Mouse (Mus musculus) adrenal gland, adult 18-20 months (tissue): ENCODE data around the gene Fbxl17. TPM values are rescaled to one million over a fixed set of nuclear protein-coding genes. Genes with fewer than 3 reads are reported as not detected.

Experiments
- DNase-seq, 2 experiments: peaks; one replicate each; pipeline ENCODE4 v3.0.0; 2021 to 2022; ENCODE audit warnings: low spot score in 2 of 2
- total RNA-seq, 2 experiments: library from RNA; stranded (reverse); gene quantifications; 1 replicate in 1 of 2; 2 replicates in 1 of 2; pipeline ENCODE4 v1.2.3; 2021

The Fbxl17 gene
- total RNA-seq, 2 experiments from 2014 or later = 30.0 to 31.2 TPM

- DNase-seq = no peak
These were observed 327.1 kb downstream of the Fbxl17 start for GRCm38 (mm10) chr17:63172697-63173096.

GRCm38 (mm10) chr17:63171890-63172491 lies 327.8 kb downstream of the Fbxl17 start:
- no peak for DNase-seq

- DNase-seq = no peak
These were observed 328.6 kb downstream of the Fbxl17 start for GRCm38 (mm10) chr17:63171264-63171663.

GRCm38 (mm10) chr17:63168019-63168788 lies 331.6 kb downstream of the Fbxl17 start:
- DNase-seq = no peak

- no peak for DNase-seq
These were observed 332.6 kb downstream of the Fbxl17 start for GRCm38 (mm10) chr17:63167248-63167647.

- DNase-seq = no peak
These were observed 333.1 kb downstream of the Fbxl17 start for GRCm38 (mm10) chr17:63166692-63167091.

- DNase-seq = no peak
These were observed 334.0 kb downstream of the Fbxl17 start for GRCm38 (mm10) chr17:63165847-63166246.

GRCm38 (mm10) chr17:63164289-63164688 lies 335.5 kb downstream of the Fbxl17 start:
- DNase-seq = no peak

- DNase-seq = no peak
These were observed 337.9 kb downstream of the Fbxl17 start for GRCm38 (mm10) chr17:63161953-63162352.

GRCm38 (mm10) chr17:63159196-63159595 lies 340.6 kb downstream of the Fbxl17 start:
- DNase-seq = no peak

GRCm38 (mm10) chr17:63158436-63158835 lies 341.4 kb downstream of the Fbxl17 start:
- no peak for DNase-seq

GRCm38 (mm10) chr17:63157906-63158305 lies 341.9 kb downstream of the Fbxl17 start:
- no peak for DNase-seq

GRCm38 (mm10) chr17:63157019-63157418 lies 342.8 kb downstream of the Fbxl17 start:
- DNase-seq = no peak

- DNase-seq = no peak
These were observed 353.3 kb downstream of the Fbxl17 start for GRCm38 (mm10) chr17:63146514-63146913.

GRCm38 (mm10) chr17:63145751-63146491 lies 353.9 kb downstream of the Fbxl17 start:
- peak in 1 of 2 experiments; percentile 28 for DNase-seq

GRCm38 (mm10) chr17:63145311-63145741 lies 354.5 kb downstream of the Fbxl17 start:
- DNase-seq = no peak

GRCm38 (mm10) chr17:63143825-63144224 lies 356.0 kb downstream of the Fbxl17 start:
- DNase-seq = no peak

- no peak for DNase-seq
These were observed 365.0 kb downstream of the Fbxl17 start for GRCm38 (mm10) chr17:63134805-63135204.

GRCm38 (mm10) chr17:63122427-63122826 lies 377.4 kb downstream of the Fbxl17 start:
- no peak for DNase-seq

- DNase-seq = no peak
These were observed 380.1 kb downstream of the Fbxl17 start for GRCm38 (mm10) chr17:63119701-63120100.

GRCm38 (mm10) chr17:63119077-63119476 lies 380.7 kb downstream of the Fbxl17 start:
- DNase-seq = no peak

GRCm38 (mm10) chr17:63117130-63117529 lies 382.7 kb downstream of the Fbxl17 start:
- DNase-seq = no peak
